Mouse (Mus musculus): ENCODE data around the gene Gm45716. TPM values are rescaled to one million over a fixed set of nuclear protein-coding genes. Genes with fewer than 3 reads are reported as not detected.

The Gm45716 gene
- total RNA-seq, 2 experiments from 2014 or later, result 8.8 to 10.3 TPM

DNA sequence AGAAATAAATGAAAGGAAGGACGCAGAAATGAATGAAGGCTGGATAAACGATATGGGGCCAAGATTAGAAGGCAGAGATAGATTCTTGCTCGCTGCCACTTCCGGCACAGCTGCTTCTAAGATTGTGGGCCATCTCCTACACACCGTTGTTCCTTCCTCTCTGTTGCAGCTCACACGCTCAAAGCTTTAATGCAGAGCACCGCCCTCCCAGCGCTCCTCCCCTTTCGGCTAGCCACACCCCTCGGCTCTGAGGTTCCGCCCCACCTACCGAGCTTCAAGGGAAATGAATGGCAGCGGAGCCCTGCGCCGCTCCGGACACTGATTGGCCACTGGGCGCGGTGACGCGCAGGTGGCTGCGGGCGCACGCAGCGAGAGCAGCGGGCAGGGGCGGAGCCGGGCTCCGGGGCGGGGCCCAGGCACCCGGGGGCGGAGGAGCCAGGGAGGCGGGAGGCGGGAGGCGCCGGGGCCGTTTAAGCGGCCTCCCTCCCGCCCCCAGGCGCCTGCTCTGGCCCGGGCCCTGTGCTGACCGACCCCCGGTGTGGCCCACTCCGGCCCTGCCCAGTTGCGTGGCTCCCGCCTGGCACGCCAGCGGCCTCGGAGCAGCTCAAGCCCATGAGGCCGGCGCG is 61.7 kb downstream of the Gm45716 start, which contains the start of gene Mmd:
Mmd (plus strand) TSS at position 432 of the 626 bp plus-strand sequence.
- peak; percentile 95 to 98 for DNase-seq (ENCODE audit: low spot score in 2 of 2)

DNA sequence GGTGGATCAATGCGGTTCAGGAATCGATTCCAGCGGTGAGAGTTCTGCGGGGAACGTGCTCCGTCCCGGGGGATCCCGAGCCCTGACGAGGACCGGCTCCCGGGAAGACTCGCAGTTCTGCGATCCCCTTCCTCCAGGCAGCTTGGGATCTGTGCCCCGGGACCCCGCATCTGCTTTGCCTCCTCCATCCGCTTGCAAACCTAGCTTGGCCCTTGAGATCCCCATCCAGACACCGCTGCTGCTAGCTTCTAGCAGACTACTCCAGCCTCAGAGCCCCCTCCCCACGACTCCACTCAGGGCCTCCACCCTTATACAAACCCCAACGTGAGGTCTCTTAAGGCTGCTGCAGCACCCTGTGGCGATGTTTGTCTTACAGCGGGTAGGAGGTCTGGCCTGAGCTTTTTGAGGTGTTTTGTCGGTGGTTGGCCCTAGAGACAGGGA is 62.2 kb downstream of the Gm45716 start:
- peak in 1 of 2 experiments; percentile 48 for DNase-seq (ENCODE audit: low spot score in 2 of 2)

DNA sequence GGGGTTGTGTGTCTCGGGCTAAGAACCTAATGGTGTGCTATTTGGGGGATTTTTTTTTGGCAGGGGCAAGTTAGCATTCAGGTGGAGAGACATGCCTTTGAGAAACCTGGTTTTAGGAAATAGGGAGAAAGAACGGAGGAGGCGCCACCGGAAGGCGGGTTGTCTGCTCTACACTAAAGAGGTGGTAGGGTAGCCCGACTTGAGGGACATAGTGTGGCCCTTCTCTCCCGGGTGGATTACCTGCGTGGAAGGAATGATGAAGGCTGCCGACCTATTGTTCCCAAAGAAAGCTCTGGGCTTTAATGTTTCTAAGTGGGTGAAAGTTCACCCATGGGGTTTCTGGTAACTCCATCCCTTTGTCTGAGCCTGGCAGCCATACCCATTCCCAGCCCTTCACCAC is 62.7 kb downstream of the Gm45716 start:
- DNase-seq (ENCODE audit: low spot score in 2 of 2), result no peak

DNA sequence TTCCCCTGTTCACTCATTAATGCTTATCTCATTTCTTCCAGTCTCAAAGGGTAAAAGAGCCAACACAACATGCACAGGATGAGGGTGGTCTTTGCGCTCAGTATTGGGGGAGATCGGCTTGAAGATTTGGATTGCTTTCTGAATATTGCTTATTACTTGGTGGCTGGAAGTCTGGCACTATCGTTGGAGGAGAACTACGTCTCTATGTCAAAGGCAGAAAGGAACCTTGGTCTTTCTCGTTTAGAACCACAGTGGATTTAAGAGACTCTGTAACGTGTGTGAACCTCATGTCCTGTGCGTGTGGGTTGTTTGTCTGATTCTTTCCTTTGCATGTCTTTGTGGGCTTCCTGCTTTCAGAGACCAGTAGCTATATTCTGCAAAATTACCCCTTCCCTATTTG is 63.2 kb downstream of the Gm45716 start:
- DNase-seq (ENCODE audit: low spot score in 2 of 2), result no peak

DNA sequence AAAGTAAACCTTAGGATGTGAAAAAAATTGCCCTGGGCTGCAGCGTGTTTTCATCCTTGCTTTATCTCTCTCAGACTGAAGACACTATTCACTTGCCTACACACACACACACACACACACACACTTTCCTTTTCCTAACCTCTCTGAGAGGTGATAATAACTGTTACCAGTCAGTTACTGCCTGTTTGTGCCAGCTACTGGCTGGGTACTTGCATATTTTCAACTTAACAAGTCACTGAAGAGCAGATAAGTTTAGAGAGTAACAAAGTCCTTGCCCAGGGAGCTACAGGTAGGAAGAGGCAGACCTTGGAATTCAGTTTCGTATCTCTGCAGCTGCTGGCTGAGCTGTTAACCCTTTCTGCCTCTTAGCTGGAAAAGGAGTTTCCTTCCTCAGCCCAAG is 64.4 kb downstream of the Gm45716 start:
- no peak for DNase-seq (ENCODE audit: low spot score in 2 of 2)

DNA sequence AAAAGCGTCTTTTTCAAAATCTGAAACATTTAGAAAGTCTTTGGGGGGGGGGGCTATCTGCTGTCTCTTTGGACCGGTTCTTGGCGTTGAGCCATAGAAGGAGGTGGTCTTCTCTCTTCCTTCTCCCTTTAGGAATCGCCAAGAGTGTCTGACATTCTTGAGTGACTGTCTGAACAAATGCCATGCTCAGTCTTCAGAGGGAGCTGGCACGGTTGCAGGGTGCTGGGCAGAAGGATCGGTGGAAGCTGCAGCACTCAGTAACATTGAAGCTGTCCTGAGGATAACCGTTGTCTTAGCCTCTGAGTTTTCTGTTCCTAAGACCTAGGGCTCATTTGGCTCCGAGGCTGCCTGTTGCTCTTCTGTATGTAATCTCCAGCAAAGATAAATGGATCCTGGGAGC is 64.9 kb downstream of the Gm45716 start:
- no peak for DNase-seq (ENCODE audit: low spot score in 2 of 2)

DNA sequence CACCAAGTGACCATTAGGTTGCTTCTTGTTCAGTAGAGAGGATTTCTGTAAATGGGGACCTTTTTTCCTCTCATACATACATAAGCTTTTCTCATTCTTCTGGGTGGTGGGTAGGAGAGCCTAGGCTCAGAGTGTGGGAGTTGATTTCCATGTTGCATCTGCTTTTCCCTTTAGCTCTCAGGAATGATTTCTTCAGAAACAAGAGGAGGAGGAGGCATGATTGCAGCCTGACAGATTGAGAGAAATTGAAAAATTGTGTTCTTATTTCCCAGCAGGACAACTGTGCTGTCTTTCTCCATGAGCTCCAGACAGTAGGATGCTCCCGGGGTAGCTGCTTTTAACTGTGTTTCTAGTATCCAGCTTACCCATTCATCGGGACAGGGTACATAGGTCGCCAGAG is 67.1 kb downstream of the Gm45716 start:
- DNase-seq (ENCODE audit: low spot score in 2 of 2), result peak in 1 of 2 experiments; percentile 44

DNA sequence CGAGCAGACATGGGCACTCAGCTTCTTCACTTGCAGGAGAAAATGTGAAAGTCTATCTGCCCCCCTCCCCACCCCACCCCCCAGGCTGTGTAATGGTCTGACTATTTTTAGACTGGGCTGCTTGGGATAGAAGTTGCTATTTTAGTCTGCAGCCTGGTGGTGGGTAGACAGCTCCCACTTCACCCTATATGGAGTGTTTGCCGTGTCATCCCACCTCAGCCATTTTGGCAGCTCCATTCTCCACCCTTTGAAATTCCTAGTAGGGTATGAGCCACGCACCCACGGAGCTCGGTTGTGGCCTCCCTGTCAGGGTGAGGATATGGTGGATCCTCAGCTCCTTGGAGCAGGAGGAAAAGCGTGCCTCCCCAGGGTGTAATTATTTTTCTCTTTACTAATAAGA is 68.2 kb downstream of the Gm45716 start:
- no peak for DNase-seq (ENCODE audit: low spot score in 2 of 2)

DNA sequence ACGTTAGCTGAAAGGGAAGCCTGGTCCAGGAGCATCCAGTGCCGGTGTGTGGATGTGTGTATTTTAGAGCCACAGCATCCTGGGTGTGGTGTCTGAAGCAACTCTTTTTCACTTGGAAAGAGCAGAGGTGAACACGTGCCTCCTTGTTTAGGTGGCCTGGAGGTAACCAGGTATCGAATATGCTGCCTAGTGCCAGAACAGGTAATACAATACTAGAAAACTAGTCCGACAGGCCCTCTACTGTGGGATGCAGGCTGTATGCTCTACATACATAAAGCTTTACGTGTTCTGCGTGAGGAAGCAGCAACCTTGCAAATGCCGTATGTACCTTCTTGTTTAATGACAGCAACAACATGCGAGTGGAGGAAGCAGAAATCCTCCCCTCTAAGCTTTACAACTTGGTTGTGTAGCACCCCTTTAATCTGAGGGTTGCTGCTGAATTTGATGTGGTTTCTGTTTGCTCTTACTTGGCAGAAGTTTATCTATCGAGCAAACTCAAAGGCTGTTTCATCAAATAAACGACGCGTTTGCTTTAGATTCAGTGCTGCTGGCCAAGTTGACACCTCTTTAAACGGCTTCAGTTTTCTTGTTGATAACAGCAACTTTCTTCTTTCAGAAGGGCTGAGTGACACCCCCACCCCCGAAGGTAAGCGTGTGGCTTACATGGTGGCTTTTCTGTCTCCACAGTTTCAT is 69.5 kb downstream of the Gm45716 start:
- no peak for DNase-seq (ENCODE audit: low spot score in 2 of 2)

DNA sequence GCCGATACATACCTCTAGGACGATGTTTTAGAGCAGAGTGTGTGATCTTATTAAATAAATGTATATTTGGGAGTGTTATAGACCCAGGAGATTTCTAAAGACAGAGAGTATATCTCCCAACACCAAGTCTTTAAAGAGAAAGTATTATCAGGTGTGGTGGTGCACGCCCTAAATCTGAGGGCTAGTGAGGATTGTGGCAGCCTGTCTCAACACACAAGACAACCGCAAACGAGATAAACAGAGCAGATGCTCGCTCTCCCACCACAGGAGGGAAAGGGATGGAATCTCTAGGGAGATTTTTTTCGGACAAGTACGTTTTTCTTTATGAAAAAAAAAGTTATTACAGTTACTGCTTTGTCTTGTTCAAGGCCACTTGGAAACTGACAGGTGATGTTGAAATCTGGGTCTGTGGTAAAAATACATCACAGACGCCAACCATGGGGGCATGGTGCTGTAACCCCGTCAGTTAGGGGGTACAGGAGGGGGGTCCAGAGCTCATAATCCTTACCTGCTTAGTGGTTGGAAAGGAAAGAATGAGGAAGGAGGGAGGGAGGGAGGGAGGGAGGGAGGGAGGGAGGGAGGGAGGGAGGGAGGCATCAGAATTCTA is 70.9 kb downstream of the Gm45716 start:
- DNase-seq (ENCODE audit: low spot score in 2 of 2), result no peak

DNA sequence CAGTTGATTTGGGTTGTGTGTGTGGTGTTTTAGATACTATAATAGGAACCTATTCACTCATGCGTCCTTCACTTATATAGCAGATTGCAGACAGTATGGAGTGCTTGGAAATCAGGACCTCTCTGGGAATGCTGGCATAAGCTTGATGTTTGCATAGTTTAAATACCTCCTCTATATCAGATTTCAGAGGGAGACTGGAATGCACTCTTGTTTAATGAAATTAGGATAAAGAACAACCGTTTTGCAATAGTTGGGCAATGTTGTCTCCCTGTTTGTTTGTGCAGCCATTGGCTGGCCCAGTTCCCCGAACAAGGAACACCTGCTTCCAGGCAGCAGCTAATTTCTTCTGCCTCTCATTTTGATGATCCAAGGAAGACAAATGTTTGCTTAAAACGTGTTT is 71.6 kb downstream of the Gm45716 start:
- DNase-seq (ENCODE audit: low spot score in 2 of 2), result no peak

DNA sequence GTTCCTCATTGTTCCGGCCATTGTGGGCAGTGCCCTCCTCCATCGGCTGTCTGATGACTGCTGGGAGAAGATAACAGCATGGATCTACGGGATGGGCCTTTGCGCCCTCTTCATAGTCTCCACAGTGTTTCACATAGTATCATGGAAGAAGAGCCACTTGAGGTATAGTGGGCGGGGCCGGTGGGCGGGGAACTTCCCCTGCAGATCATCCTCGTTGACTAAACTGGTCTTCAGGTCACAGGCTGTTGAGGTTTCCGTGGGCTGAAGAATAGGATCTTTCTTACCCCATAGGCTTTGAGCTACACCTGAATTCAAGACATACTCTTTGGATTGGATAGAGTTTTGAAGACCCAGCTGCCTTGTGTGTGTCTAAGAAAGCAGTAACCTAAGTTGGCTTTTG is 72.3 kb downstream of the Gm45716 start:
- no peak for DNase-seq (ENCODE audit: low spot score in 2 of 2)

DNA sequence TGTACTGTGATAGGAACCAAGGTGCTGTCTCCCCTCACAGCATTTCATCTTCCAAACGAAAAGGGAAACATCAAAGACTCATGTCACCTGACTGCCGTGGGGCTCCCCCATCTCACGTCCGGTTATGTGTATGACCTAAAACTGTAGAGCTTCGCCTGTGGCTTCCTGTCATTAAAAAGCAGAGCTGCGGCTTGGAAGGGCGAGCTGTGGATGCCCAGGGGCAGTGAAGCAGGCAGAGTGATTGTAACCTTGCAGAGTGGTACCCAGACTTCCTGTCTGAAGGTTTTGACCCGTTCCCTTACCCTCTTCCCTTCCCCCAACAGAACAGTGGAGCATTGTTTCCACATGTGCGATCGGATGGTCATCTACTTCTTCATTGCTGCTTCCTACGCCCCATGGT is 76.7 kb downstream of the Gm45716 start:
- no peak for DNase-seq (ENCODE audit: low spot score in 2 of 2)

DNA sequence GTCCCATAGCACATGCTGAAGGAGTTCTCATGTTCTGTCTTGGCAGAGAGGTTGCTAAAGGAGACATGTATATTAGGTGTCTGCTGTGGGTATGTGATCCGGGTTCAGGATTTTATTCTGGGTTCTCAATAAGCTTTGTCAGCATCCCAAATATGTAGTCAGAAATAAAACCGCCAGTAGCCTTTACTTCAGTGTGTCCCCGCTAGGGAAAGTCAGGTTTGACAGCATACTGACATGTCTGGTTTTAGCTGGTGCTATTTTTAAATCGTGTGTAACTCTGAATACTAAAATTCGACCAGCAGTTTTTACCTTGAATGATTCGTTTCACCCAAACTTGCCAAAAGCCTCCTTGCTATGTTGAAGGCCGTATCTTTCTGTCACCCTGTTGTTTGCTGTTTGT is 78.1 kb downstream of the Gm45716 start:
- no peak for DNase-seq (ENCODE audit: low spot score in 2 of 2)

DNA sequence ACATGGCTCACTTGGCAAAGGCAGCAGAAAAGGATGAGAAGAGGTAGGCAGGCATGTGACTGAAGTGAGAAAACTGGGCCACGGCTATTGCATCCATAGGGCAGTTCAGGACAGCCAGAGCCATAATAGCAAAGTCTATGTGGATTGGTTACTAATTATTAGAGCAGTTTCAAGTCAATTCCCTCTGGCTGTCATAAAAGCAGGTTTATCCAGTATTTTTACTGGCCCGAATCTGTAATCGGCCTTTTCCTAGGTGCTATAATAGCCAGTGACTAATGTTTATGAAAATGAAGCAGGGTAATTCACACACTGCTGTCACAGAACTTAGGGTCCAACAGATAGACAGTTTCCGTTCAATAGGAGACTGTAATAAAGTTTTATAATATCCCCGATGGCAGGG is 81.5 kb downstream of the Gm45716 start:
- DNase-seq (ENCODE audit: low spot score in 2 of 2), result no peak

DNA sequence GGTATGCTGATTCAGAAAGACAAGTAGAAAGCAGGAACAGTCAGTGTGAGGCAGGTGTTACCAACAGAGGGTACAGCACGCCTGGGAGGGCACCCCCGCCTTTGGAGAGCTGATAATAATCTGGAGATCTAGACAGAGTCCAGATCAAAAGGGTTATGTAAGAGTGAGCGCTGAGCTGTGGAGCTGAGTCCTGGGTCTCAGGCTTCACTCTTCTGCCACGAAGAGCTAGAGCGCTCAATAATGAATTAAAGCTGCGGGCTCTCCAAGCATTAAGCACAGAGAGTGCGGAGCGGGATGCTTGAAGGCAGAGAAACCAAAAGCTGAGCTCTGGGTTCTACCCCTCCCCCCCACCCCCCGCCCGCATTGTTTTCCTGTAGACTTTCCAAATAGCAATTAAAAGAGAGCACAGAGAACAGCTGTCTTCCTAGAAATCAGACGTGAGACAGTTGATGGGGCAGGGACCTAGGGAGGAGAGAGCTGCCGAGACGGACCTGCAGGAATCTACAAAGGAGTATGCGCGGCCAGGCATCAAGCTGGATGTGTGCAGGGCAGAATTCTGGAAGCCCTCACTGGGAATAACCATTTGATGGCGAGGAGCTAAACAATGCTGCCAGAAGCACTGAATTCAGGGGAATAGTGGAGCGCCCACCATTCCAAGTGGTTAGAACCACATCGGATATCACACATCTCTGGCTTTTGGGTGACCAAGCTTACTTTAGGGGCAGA is 82.1 kb downstream of the Gm45716 start:
- no peak for DNase-seq (ENCODE audit: low spot score in 2 of 2)

DNA sequence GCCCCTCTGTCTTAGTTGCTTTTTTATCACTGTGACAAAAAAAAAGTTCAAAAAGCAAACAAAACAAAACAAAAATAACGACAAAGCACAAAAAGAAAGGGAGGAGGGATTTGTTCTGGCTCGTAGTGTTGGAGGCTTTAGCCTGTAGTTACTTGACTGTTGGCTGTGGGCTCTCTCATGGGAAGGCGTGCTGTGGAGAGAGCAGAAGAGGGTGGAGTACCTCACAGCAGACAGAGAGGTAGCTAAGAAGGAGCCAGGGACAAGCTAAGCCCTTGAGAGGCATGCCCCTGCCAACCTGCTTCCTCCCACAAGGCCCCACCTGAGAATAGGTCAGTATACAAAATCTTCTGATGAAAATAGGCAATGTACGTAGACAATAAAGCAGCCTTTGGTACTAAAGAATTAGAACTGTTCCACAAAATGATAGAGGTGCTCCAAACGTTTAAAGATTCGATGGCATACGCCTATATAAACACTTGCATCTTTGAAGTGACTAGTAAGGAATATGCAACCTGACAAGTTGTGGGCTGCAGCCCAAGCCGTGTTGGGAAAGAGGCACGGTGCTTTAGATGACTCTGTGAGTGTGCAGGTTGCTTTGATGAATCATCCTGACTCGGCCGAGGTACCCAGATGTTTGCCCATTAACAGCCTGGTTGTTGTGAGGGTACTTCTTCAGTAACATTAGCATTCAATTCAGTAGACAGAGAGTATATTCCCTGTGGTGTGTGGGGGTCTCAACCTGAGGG is 82.8 kb downstream of the Gm45716 start:
- DNase-seq (ENCODE audit: low spot score in 2 of 2), result no peak

DNA sequence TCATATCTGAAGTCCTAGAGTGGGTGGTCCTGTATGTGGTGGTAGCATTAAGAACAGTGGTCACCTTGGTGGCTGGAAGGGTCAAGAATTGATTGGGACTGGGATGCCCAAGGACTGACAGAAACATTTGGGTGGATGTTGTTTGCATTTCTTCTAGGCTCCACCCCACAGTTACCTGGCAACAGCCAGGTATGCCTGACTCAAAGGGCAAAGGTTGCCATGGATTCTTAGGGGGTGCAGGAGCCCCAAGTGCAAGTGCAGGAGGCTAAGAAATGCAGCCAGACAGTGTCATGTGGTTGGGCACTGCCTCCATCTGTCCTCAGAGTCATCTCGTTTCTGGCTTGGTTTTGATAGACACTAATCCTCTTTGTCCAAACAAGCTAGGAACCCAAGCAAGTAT is 86.7 kb downstream of the Gm45716 start:
- DNase-seq (ENCODE audit: low spot score in 2 of 2), result no peak

DNA sequence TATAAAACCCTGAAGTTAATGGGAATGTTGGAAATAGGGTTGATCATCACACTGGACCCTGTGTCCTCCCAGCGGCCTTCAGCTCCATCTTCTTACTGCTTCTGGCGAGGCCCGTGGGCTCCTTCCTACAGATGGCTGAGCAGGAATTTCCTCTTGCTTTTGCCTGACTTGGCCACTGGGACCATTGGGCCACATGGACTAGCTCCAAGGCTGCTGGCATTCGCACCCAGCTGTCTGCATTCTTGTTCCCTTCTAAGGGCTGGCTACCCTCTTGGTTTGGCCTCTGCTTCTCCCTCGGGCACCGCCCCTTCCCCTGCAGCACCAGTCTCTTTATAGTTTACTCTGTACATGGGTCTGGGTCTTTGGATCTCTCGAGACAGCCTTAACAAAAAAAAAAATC is 88.2 kb downstream of the Gm45716 start:
- DNase-seq (ENCODE audit: low spot score in 2 of 2), result no peak

DNA sequence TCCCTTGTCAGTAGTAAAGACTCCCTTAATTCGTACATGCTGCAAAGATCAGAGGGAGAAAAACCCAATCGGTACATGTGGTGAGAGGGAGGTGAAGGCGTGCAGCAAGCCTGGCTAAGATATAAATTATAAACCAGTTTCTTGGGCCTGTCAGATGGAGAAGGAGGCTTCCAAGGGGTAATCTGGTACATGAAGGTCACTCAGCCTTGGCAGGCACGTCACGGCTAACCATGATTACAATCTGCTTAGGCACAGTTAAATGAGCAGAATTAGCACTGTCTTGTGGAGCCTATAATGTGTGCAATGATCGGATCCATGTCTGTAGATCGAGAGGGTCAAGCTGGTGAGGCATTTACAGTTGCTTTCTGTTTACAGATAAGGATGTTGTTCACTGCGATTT is 88.7 kb downstream of the Gm45716 start:
- no peak for DNase-seq (ENCODE audit: low spot score in 2 of 2)

DNA sequence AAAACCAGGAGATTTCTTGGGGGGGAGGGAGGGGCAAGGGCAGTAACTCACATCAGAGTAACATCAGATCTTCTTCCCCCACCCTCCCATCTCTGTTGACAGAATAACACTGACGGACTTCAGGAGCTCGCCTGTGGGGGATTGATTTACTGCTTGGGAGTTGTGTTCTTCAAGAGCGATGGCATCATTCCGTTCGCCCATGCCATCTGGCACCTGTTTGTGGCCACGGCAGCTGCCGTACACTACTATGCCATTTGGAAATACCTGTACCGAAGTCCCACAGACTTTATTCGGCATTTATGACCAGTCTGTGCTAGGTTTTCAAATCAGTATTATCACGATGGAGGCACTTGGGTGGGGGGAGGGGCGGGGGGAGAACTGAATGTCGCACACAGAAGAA is 89.1 kb downstream of the Gm45716 start:
- DNase-seq (ENCODE audit: low spot score in 2 of 2), result no peak

Data from layer of hippocampus, postnatal 14 days (tissue).